Mouse (Mus musculus) testis, adult 2 months (tissue): Measurements from ENCODE around the gene Rapgef2.

Experiments used
- CTCF ChIP-seq: fragments of 200-500 bp; IDR thresholded peaks from 2 replicates; pipeline ENCODE4 v1.5.1; 2012; ENCODE audit warnings: low read depth, mild to moderate bottlenecking, inconsistent platforms, low read length, moderate library complexity; ENCODE audit not compliant: control insufficient read depth, insufficient read depth, insufficient replicate concordance
- POLR2A ChIP-seq: fragments of 200-500 bp; IDR thresholded peaks from 2 replicates; pipeline ENCODE4 v1.6.1; 2012; ENCODE audit warnings: low read depth, mild to moderate bottlenecking, inconsistent platforms, low read length, moderate library complexity; ENCODE audit not compliant: control insufficient read depth

- no peak for TF ChIP-seq CTCF
- TF ChIP-seq POLR2A = no peak
Measured at GRCm38 (mm10) chr3:79196708-79197437, 89.4 kb downstream of the Rapgef2 start.
